Mouse (Mus musculus) limb, embryonic 14.5 days (tissue): ENCODE results near the gene Pank1. TPM values are rescaled to one million over a fixed set of nuclear protein-coding genes. Genes with fewer than 3 reads are reported as not detected.

ENCODE experiments used
- ATAC-seq: fragments of 200-750 bp; cut with Nextera tagmentation; 2 replicates; pipeline ENCODE4 v1.8.0; 2017; ENCODE audit warnings: low read depth, moderate number of reproducible peaks, moderate TSS enrichment; ENCODE audit not compliant: low FRiP score
- DNase-seq: peaks from one replicate; pipeline ENCODE4 v3.0.0-alpha.2; 2015; ENCODE audit warnings: low spot score
- H3K27ac ChIP-seq: fragments of 300-500 bp; sonication (generic); replicated peaks from 2 replicates; pipeline ENCODE4 v1.5.1; 2014; ENCODE audit warnings: low read depth, mild to moderate bottlenecking, low read length, moderate library complexity, mixed read lengths
- H3K27me3 ChIP-seq: fragments of 300-500 bp; sonication (generic); 2 replicates; pipeline ENCODE4 v1.6.1; 2014; ENCODE audit warnings: low read length, mixed read lengths; ENCODE audit not compliant: control insufficient read depth, insufficient read depth
- H3K36me3 ChIP-seq: fragments of 300-500 bp; sonication (generic); 2 replicates; pipeline ENCODE4 v1.6.1; 2014; ENCODE audit warnings: mild to moderate bottlenecking, low read length, moderate library complexity, mixed read lengths; ENCODE audit not compliant: control insufficient read depth, insufficient read depth
- H3K4me1 ChIP-seq: fragments of 300-500 bp; sonication (generic); 2 replicates; pipeline ENCODE4 v1.6.1; 2014; ENCODE audit warnings: antibody characterized with exemption, low read length, mixed read lengths; ENCODE audit not compliant: control insufficient read depth, insufficient read depth
- H3K4me2 ChIP-seq: fragments of 300-500 bp; sonication (generic); replicated peaks from 2 replicates; pipeline ENCODE4 v1.6.1; 2014; ENCODE audit warnings: low read depth, mild to moderate bottlenecking, low read length, moderate library complexity; ENCODE audit not compliant: severe bottlenecking
- H3K4me3 ChIP-seq: fragments of 300-500 bp; sonication (generic); replicated peaks from 2 replicates; pipeline ENCODE4 v1.5.1; 2014; ENCODE audit warnings: low read length
- H3K9ac ChIP-seq: fragments of 300-500 bp; sonication (generic); 2 replicates; pipeline ENCODE4 v1.6.1; 2014; ENCODE audit warnings: mild to moderate bottlenecking, low read depth, low read length, moderate library complexity; ENCODE audit not compliant: severe bottlenecking
- H3K9me3 ChIP-seq: fragments of 300-500 bp; sonication (generic); 2 replicates; pipeline ENCODE4 v1.6.1; 2016; ENCODE audit warnings: low read length; ENCODE audit not compliant: control insufficient read depth
- POLR2A ChIP-seq: fragments of 200-500 bp; IDR thresholded peaks from 2 replicates; pipeline ENCODE4 v1.8.0; 2012; ENCODE audit warnings: inconsistent platforms, mild to moderate bottlenecking, moderate library complexity, borderline replicate concordance; ENCODE audit not compliant: insufficient read depth, insufficient read length; ENCODE audit errors: extremely low read depth
- WGBS: fragments of 180-500 bp; shearing (Covaris S2); extraction: QIAGEN DNeasy Blood & Tissue Kit; methylation state at CpG from one replicate; pipeline ENCODE4 v1.1.7; 2014; 5-methylcytosine and 5-hydroxymethylcytosine counted together
- polyA plus RNA-seq, 2 experiments: library from polyadenylated mRNA; depleted of rRNA in 1 of 2; stranded (reverse) in 1 of 2; unstranded in 1 of 2; fragments of >200 nt; fragmentation: Nextera tagmentation in 1 of 2; extraction: Ambion mirVana in 1 of 2; gene quantifications; 2 replicates each; pipeline versions ENCODE4 v1.2.1 to v1.2.3; 2012 to 2014

Gene Pank1
- polyA plus RNA-seq, 2 experiments = 4.3 to 8.0 TPM

- Histone ChIP-seq H3K4me1 (no peaks in the 10 kb centered on the region), H3K27ac (no peak overlapping the region), H3K4me2 (no peak overlapping the region), H3K9me3 (no peaks in the 10 kb centered on the region), H3K4me3 (no peak overlapping the region), H3K36me3 (no peaks in the 10 kb centered on the region), H3K27me3 (no peaks in the 10 kb centered on the region), H3K9ac (no peak overlapping the region)
- TF ChIP-seq POLR2A = no peak
- no peak for ATAC-seq
- 87% methylated on average over 6 of the region's 6 CpGs for WGBS
- DNase-seq = no peak
Observed at GRCm38 (mm10) chr19:34827444-34827843, 51.8 kb downstream of the Pank1 start.

DNA sequence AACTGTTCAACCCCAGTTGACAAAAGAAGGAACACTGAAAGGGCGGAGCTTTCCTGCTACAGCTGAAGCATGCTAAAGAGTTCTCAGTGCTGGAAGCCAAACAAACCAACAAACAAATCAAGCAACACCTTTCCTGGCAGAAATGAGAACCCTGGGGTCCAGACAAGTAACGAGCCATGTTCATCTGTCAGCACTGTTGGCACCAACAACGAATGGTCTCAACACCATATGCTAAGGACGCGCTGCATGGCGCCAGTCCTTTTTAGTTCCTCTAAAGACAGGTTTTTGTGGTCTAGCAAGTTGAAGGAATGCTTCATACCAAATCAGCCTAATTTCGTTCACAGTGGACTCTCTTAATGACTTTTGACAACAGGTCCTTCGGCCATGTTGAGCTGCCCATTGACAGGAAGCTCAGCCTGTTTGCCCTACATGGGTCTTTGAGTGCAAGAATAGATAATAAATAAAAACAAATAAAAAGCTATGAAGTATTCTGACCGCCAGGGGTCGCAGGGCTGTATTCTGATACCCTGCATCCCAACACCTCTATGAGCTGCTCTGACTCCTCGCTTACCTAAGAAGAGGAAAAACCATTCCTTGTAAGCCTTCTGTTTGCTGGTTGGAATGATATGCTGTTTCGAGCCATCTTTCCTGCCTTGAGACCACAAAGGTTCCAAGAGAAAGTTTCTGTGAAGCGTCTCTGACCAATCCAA is 53.2 kb downstream of the Pank1 start:
- DNase-seq = peak; percentile 65

GRCm38 (mm10) chr19:34819577-34820170 is 59.6 kb downstream of the Pank1 start:
- no peak for TF ChIP-seq POLR2A
- H3K4me1 ChIP-seq = no peaks in the 10 kb centered on the region
- H3K4me2 ChIP-seq = no peak overlapping the region
- H3K27ac ChIP-seq = no peak overlapping the region
- WGBS = 91% methylated on average over 5 of the region's 5 CpGs
- no peak overlapping the region for H3K4me3 ChIP-seq
- no peak for ATAC-seq
- peaks cover 5% of the 10 kb centered on the region; the same call in 1 of the 2 replicates for H3K36me3 ChIP-seq
- no peak for DNase-seq
- no peak overlapping the region for H3K9ac ChIP-seq
- H3K27me3 ChIP-seq = no peaks in the 10 kb centered on the region
- no peaks in the 10 kb centered on the region for H3K9me3 ChIP-seq

More for the DNA sequence above, 53.2 kb downstream of the Pank1 start:
- no peak for ATAC-seq
- Histone ChIP-seq H3K4me2 (no peak overlapping the region), H3K9ac (no peak overlapping the region), H3K27ac (no peak overlapping the region), H3K36me3 (no peaks in the 10 kb centered on the region), H3K27me3 (no peaks in the 10 kb centered on the region), H3K4me3 (no peak overlapping the region), H3K4me1 (no peaks in the 10 kb centered on the region), H3K9me3 (no peaks in the 10 kb centered on the region)
- TF ChIP-seq POLR2A = no peak
- 75% methylated on average over 13 of the region's 13 CpGs for WGBS

DNA sequence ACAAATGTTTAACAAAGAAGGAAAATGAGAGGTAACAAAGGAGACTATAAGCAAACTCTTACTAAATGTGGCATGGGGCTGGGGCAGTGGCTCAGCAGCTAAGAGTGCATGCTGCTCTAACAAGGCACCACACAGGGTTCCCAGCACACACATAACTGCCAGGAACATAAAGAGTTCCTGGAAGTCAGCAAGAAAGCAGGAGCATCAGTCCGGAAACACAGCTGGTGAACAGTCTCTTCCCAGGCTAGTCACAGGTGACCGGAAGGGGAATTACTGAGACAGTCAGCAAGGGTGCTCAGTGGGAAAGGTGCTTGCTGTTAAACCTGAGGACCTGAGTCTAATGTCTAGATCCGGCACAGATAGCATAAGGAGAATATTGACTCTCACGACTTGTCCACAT is 63.9 kb downstream of the Pank1 start:
- no peaks in the 10 kb centered on the region for H3K27me3 ChIP-seq
- H3K4me3 ChIP-seq = no peak overlapping the region
- H3K4me2 ChIP-seq = no peak overlapping the region
- H3K36me3 ChIP-seq = 0 out of 2 replicates have a peak, but pooled peaks cover 2% of the 10 kb centered on the region
- H3K9me3 ChIP-seq = no peaks in the 10 kb centered on the region
- no peak for ATAC-seq
- H3K27ac ChIP-seq = no peak overlapping the region
- TF ChIP-seq POLR2A = no peak
- 83% methylated on average over 4 of the region's 4 CpGs for WGBS
- DNase-seq = no peak
- no peaks in the 10 kb centered on the region for H3K4me1 ChIP-seq
- H3K9ac ChIP-seq = no peak overlapping the region

GRCm38 (mm10) chr19:34814696-34815095 is 64.6 kb downstream of the Pank1 start:
- Histone ChIP-seq H3K27ac (no peak overlapping the region), H3K4me1 (no peaks in the 10 kb centered on the region), H3K36me3 (0 out of 2 replicates have a peak, but pooled peaks cover 2% of the 10 kb centered on the region), H3K4me2 (no peak overlapping the region), H3K27me3 (no peaks in the 10 kb centered on the region), H3K4me3 (no peak overlapping the region), H3K9me3 (no peaks in the 10 kb centered on the region), H3K9ac (no peak overlapping the region)
- DNase-seq = no peak
- ATAC-seq = no peak
- 36% methylated on average over 4 of the region's 4 CpGs for WGBS
- TF ChIP-seq POLR2A = no peak
